Mouse (Mus musculus): ENCODE results near the gene Rd3l.

Gene Rd3l

GRCm38 (mm10) chr12:111963339-111963738, 17.8 kb downstream of the Rd3l start:
- DNase-seq, result no peak

GRCm38 (mm10) chr12:111958101-111958865, 22.8 kb downstream of the Rd3l start:
- DNase-seq, result peak; percentile 62 to 83

- DNase-seq, result no peak
Observed at GRCm38 (mm10) chr12:111956173-111956572, 24.9 kb downstream of the Rd3l start.

- peak in 1 of 2 experiments; percentile 56 for DNase-seq
Observed at GRCm38 (mm10) chr12:111951701-111952100, 29.4 kb downstream of the Rd3l start.

- no peak for DNase-seq
Observed at GRCm38 (mm10) chr12:111950486-111950885, 30.6 kb downstream of the Rd3l start.

GRCm38 (mm10) chr12:111946716-111947115, 34.4 kb downstream of the Rd3l start:
- peak; percentile 76 to 81 for DNase-seq

- DNase-seq, result peak; percentile 39 to 57
Observed at GRCm38 (mm10) chr12:111945765-111946655, 35.1 kb downstream of the Rd3l start.

GRCm38 (mm10) chr12:111945115-111945514, 36.0 kb downstream of the Rd3l start:
- peak; percentile 74 to 85 for DNase-seq

GRCm38 (mm10) chr12:111944065-111944987, 36.8 kb downstream of the Rd3l start:
- DNase-seq, result peak in 1 of 2 experiments; percentile 38

- no peak for DNase-seq
Observed at GRCm38 (mm10) chr12:111943421-111944064, 37.6 kb downstream of the Rd3l start.

GRCm38 (mm10) chr12:111938623-111939177, 42.4 kb downstream of the Rd3l start:
- DNase-seq, result no peak

GRCm38 (mm10) chr12:111936706-111937550, 44.2 kb downstream of the Rd3l start:
- DNase-seq, result peak; percentile 86 to 92

- no peak for DNase-seq
Observed at GRCm38 (mm10) chr12:111933971-111934370, 47.1 kb downstream of the Rd3l start.

- peak; percentile 76 to 85 for DNase-seq
Observed at GRCm38 (mm10) chr12:111933032-111933704, 47.9 kb downstream of the Rd3l start.

GRCm38 (mm10) chr12:111932513-111932912, 48.6 kb downstream of the Rd3l start:
- no peak for DNase-seq

- no peak for DNase-seq
Observed at GRCm38 (mm10) chr12:111931411-111932025, 49.6 kb downstream of the Rd3l start.

Data from lung, postnatal 4 days (tissue).